Mouse (Mus musculus) lung, adult 2 months (tissue): ENCODE data around the gene Hist1h4i.

Experiments
- CTCF ChIP-seq: fragments of 200-500 bp; IDR thresholded peaks from 2 replicates; pipeline ENCODE4 v1.5.1; 2011; ENCODE audit warnings: mild to moderate bottlenecking, low read length, control low read depth; ENCODE audit not compliant: insufficient read depth
- POLR2A ChIP-seq: fragments of 200-500 bp; IDR thresholded peaks from 2 replicates; pipeline ENCODE4 v1.6.1; 2011; ENCODE audit warnings: low read depth, mild to moderate bottlenecking, control low read depth, low read length, borderline replicate concordance; ENCODE audit errors: extremely low read depth

- no peak for TF ChIP-seq CTCF
- no peak for TF ChIP-seq POLR2A
Observed at GRCm38 (mm10) chr13:21992550-21992949, 48.6 kb downstream of the Hist1h4i start.
